Mouse (Mus musculus) hindbrain, embryonic 13.5 days (tissue): ENCODE results near the gene Tmem132d. TPM values are rescaled to one million over a fixed set of nuclear protein-coding genes. Genes with fewer than 3 reads are reported as not detected.

ENCODE experiments used
- ATAC-seq: fragments of 200-750 bp; cut with Nextera tagmentation; 2 replicates; pipeline ENCODE4 v1.8.0; 2017; ENCODE audit warnings: moderate TSS enrichment; ENCODE audit not compliant: low FRiP score
- H3K27ac ChIP-seq: fragments of 300-500 bp; sonication (generic); 2 replicates; pipeline ENCODE4 v1.5.1; 2015; ENCODE audit warnings: inconsistent platforms, mild to moderate bottlenecking, moderate library complexity
- H3K27me3 ChIP-seq: fragments of 300-500 bp; sonication (generic); 2 replicates; pipeline ENCODE4 v1.6.1; 2015; ENCODE audit warnings: mild to moderate bottlenecking, inconsistent platforms
- H3K36me3 ChIP-seq: fragments of 300-500 bp; sonication (generic); 2 replicates; pipeline ENCODE4 v1.6.1; 2015; ENCODE audit warnings: mild to moderate bottlenecking, inconsistent platforms
- H3K4me1 ChIP-seq: fragments of 300-500 bp; sonication (generic); replicated peaks from 2 replicates; pipeline ENCODE4 v1.6.1; 2015; ENCODE audit warnings: inconsistent platforms
- H3K4me2 ChIP-seq: fragments of 300-500 bp; sonication (generic); 2 replicates; pipeline ENCODE4 v1.6.1; 2015; ENCODE audit warnings: inconsistent platforms, mild to moderate bottlenecking, moderate library complexity
- H3K4me3 ChIP-seq: fragments of 300-500 bp; sonication (generic); 2 replicates; pipeline ENCODE4 v1.5.1; 2015; ENCODE audit warnings: mild to moderate bottlenecking, inconsistent platforms
- H3K9ac ChIP-seq: fragments of 300-500 bp; sonication (generic); 2 replicates; pipeline ENCODE4 v1.6.1; 2015; ENCODE audit warnings: mild to moderate bottlenecking, inconsistent platforms
- H3K9me3 ChIP-seq: fragments of 300-500 bp; sonication (generic); 2 replicates; pipeline ENCODE4 v1.6.1; 2016; ENCODE audit warnings: inconsistent platforms
- WGBS: fragments of 180-500 bp; shearing (Covaris S2); methylation state at CpG from one replicate; pipeline ENCODE4 v1.1.7; 2015; 5-methylcytosine and 5-hydroxymethylcytosine counted together
- polyA plus RNA-seq: library from polyadenylated mRNA; unstranded; fragments of >200 nt; fragmentation: Nextera tagmentation; extraction: Ambion mirVana; gene quantifications from 2 replicates; pipeline ENCODE4 v1.2.1, GENCODE M21; 2015

Tmem132d gene
- polyA plus RNA-seq, 1 experiment from 2014 or later = 2.8 TPM

- no peaks in the 10 kb centered on the region for H3K36me3 ChIP-seq
- H3K9me3 ChIP-seq = no peaks in the 10 kb centered on the region
- H3K9ac ChIP-seq = no peak overlapping the region
- ATAC-seq = no peak
- no peaks in the 10 kb centered on the region for H3K27me3 ChIP-seq
- peaks cover 9% of the 10 kb centered on the region for H3K4me1 ChIP-seq
- no peak overlapping the region for H3K4me3 ChIP-seq
- 94% methylated on average over 1 of the region's 1 CpGs for WGBS
- H3K4me2 ChIP-seq = no peak overlapping the region
- no peak overlapping the region for H3K27ac ChIP-seq
Observed at GRCm38 (mm10) chr5:127895176-127895575, 537.7 kb downstream of the Tmem132d start.

GRCm38 (mm10) chr5:127885566-127886505 is 547.0 kb downstream of the Tmem132d start:
- no peak overlapping the region for H3K4me2 ChIP-seq
- H3K27me3 ChIP-seq = no peaks in the 10 kb centered on the region
- H3K9me3 ChIP-seq = peaks cover 6% of the 10 kb centered on the region; the same call in 1 of the 2 replicates
- no peak overlapping the region for H3K27ac ChIP-seq
- H3K9ac ChIP-seq = no peak overlapping the region
- no peak overlapping the region for H3K4me3 ChIP-seq
- ATAC-seq = no peak
- 62% methylated on average over 18 of the region's 18 CpGs for WGBS
- no peaks in the 10 kb centered on the region for H3K4me1 ChIP-seq
- H3K36me3 ChIP-seq = no peaks in the 10 kb centered on the region

GRCm38 (mm10) chr5:127883021-127883420 is 549.9 kb downstream of the Tmem132d start:
- Histone ChIP-seq H3K9ac (no peak overlapping the region), H3K4me1 (no peaks in the 10 kb centered on the region), H3K27me3 (no peaks in the 10 kb centered on the region), H3K27ac (no peak overlapping the region), H3K9me3 (peaks cover 2% of the 10 kb centered on the region; the same call in 1 of the 2 replicates), H3K4me3 (no peak overlapping the region), H3K4me2 (no peak overlapping the region), H3K36me3 (no peaks in the 10 kb centered on the region)
- WGBS = 73% methylated on average over 9 of the region's 10 CpGs
- no peak for ATAC-seq

GRCm38 (mm10) chr5:127874461-127874860 is 558.4 kb downstream of the Tmem132d start:
- Histone ChIP-seq H3K9me3 (no peaks in the 10 kb centered on the region), H3K27ac (no peak overlapping the region), H3K9ac (no peak overlapping the region), H3K4me1 (no peaks in the 10 kb centered on the region; the same call in 1 of the 2 replicates), H3K27me3 (no peaks in the 10 kb centered on the region), H3K36me3 (no peaks in the 10 kb centered on the region), H3K4me3 (no peak overlapping the region), H3K4me2 (no peak overlapping the region)
- WGBS = 83% methylated on average over 6 of the region's 6 CpGs
- ATAC-seq = no peak

- H3K4me2 ChIP-seq = no peak overlapping the region
- no peaks in the 10 kb centered on the region for H3K4me1 ChIP-seq
- ATAC-seq = no peak
- H3K36me3 ChIP-seq = no peaks in the 10 kb centered on the region
- H3K9me3 ChIP-seq = no peaks in the 10 kb centered on the region
- H3K27me3 ChIP-seq = no peaks in the 10 kb centered on the region
- H3K4me3 ChIP-seq = no peak overlapping the region
- 92% methylated on average over 6 of the region's 6 CpGs for WGBS
- H3K27ac ChIP-seq = no peak overlapping the region
- no peak overlapping the region for H3K9ac ChIP-seq
Observed at GRCm38 (mm10) chr5:127865157-127865556, 567.7 kb downstream of the Tmem132d start.

- no peaks in the 10 kb centered on the region for H3K36me3 ChIP-seq
- ATAC-seq = no peak
- no peaks in the 10 kb centered on the region for H3K27me3 ChIP-seq
- H3K4me2 ChIP-seq = no peak overlapping the region
- no peak overlapping the region for H3K4me3 ChIP-seq
- no peaks in the 10 kb centered on the region for H3K9me3 ChIP-seq
- no peak overlapping the region for H3K27ac ChIP-seq
- WGBS = 80% methylated on average over 2 of the region's 2 CpGs
- H3K9ac ChIP-seq = no peak overlapping the region
- H3K4me1 ChIP-seq = no peaks in the 10 kb centered on the region
Observed at GRCm38 (mm10) chr5:127859719-127860118, 573.2 kb downstream of the Tmem132d start.

GRCm38 (mm10) chr5:127852305-127852704 is 580.6 kb downstream of the Tmem132d start:
- no peaks in the 10 kb centered on the region for H3K4me1 ChIP-seq
- H3K27me3 ChIP-seq = no peaks in the 10 kb centered on the region
- ATAC-seq = no peak
- H3K36me3 ChIP-seq = no peaks in the 10 kb centered on the region
- no peak overlapping the region for H3K27ac ChIP-seq
- no peak overlapping the region for H3K4me2 ChIP-seq
- no peak overlapping the region for H3K9ac ChIP-seq
- no peaks in the 10 kb centered on the region for H3K9me3 ChIP-seq
- no peak overlapping the region for H3K4me3 ChIP-seq
- WGBS = 92% methylated on average over 1 of the region's 1 CpGs

GRCm38 (mm10) chr5:127831791-127832190 is 601.1 kb downstream of the Tmem132d start:
- H3K27me3 ChIP-seq = no peaks in the 10 kb centered on the region
- 78% methylated on average over 2 of the region's 2 CpGs for WGBS
- no peaks in the 10 kb centered on the region for H3K36me3 ChIP-seq
- H3K4me1 ChIP-seq = no peaks in the 10 kb centered on the region
- no peak overlapping the region for H3K9ac ChIP-seq
- H3K4me2 ChIP-seq = no peak overlapping the region
- no peak for ATAC-seq
- no peaks in the 10 kb centered on the region for H3K9me3 ChIP-seq
- no peak overlapping the region for H3K27ac ChIP-seq
- H3K4me3 ChIP-seq = no peak overlapping the region

GRCm38 (mm10) chr5:127830831-127831230 is 602.0 kb downstream of the Tmem132d start:
- no peaks in the 10 kb centered on the region for H3K9me3 ChIP-seq
- no peaks in the 10 kb centered on the region for H3K36me3 ChIP-seq
- no peaks in the 10 kb centered on the region for H3K4me1 ChIP-seq
- no peaks in the 10 kb centered on the region for H3K27me3 ChIP-seq
- no peak for ATAC-seq
- H3K9ac ChIP-seq = no peak overlapping the region
- H3K4me2 ChIP-seq = no peak overlapping the region
- H3K4me3 ChIP-seq = no peak overlapping the region
- no peak overlapping the region for H3K27ac ChIP-seq
- whole genome bisulfite sequencing = 86% methylated on average over 1 of the region's 1 CpGs

GRCm38 (mm10) chr5:127828756-127829155 is 604.1 kb downstream of the Tmem132d start:
- Histone ChIP-seq H3K4me1 (no peaks in the 10 kb centered on the region), H3K9ac (no peak overlapping the region), H3K4me3 (no peak overlapping the region), H3K9me3 (peaks cover under 1% of the 10 kb centered on the region; the same call in 1 of the 2 replicates), H3K27ac (no peak overlapping the region), H3K27me3 (no peaks in the 10 kb centered on the region), H3K4me2 (no peak overlapping the region), H3K36me3 (no peaks in the 10 kb centered on the region)
- no peak for ATAC-seq
- 96% methylated on average over 6 of the region's 6 CpGs for WGBS

- H3K4me1 ChIP-seq = no peaks in the 10 kb centered on the region
- no peaks in the 10 kb centered on the region for H3K27me3 ChIP-seq
- 50% methylated on average over 1 of the region's 1 CpGs for WGBS
- ATAC-seq = no peak
- H3K36me3 ChIP-seq = no peaks in the 10 kb centered on the region
- H3K27ac ChIP-seq = no peak overlapping the region
- no peak overlapping the region for H3K4me3 ChIP-seq
- H3K9ac ChIP-seq = no peak overlapping the region
- H3K9me3 ChIP-seq = peaks cover 9% of the 10 kb centered on the region
- H3K4me2 ChIP-seq = no peak overlapping the region
Observed at GRCm38 (mm10) chr5:127821960-127822359, 610.9 kb downstream of the Tmem132d start.

GRCm38 (mm10) chr5:127815292-127815691 is 617.6 kb downstream of the Tmem132d start:
- H3K9ac ChIP-seq = no peak overlapping the region
- no peak overlapping the region for H3K27ac ChIP-seq
- no peaks in the 10 kb centered on the region for H3K36me3 ChIP-seq
- no peak overlapping the region for H3K4me2 ChIP-seq
- H3K27me3 ChIP-seq = no peaks in the 10 kb centered on the region
- no peak overlapping the region for H3K4me3 ChIP-seq
- H3K9me3 ChIP-seq = no peaks in the 10 kb centered on the region
- no peak for ATAC-seq
- H3K4me1 ChIP-seq = no peaks in the 10 kb centered on the region
- WGBS = 87% methylated on average over 8 of the region's 8 CpGs

- Histone ChIP-seq H3K27me3 (peaks cover 8% of the 10 kb centered on the region; the same call in 1 of the 2 replicates), H3K9me3 (no peaks in the 10 kb centered on the region), H3K9ac (no peak overlapping the region), H3K27ac (no peak overlapping the region), H3K4me3 (no peak overlapping the region), H3K4me1 (no peaks in the 10 kb centered on the region), H3K36me3 (no peaks in the 10 kb centered on the region), H3K4me2 (no peak overlapping the region)
- ATAC-seq = no peak
- WGBS = 89% methylated on average over 3 of the region's 3 CpGs
Observed at GRCm38 (mm10) chr5:127807419-127807818, 625.5 kb downstream of the Tmem132d start.
